Comparison of ENCODE assay signal across 8 mouse cellular contexts in the genomic region with DNA sequence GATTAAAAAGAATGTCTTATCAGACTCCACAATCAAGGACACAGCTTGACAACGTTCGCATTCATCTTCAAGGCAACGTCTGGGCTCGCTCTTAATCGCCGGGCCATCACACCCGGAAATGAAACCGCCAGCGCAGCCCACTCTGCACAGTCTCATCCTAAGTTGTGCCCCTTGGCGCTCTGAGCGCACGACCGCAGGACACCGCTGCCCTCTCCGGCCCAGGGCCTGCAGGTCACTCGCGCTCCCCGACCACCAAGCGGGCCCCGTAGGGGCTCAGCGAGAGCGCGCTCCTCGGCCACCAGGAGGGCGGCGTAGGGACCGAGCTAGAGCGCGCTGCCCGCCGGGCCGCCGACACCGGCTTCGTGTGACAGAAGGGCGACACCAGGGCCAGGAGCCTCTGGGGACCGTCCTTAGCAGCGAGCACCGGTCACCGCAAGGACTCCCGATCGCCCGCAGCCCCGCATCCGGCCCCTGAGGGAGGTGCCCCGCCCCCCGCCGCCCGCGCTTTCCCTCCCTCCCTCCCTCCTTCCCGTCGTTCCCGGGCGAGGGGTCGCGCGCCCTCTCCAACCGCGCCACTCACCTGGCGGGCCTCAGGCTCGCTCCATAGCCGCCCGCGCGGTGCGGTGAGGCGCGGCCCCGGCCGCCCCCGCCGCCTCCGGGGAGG. TPM values are rescaled to one million over a fixed set of nuclear protein-coding genes. Genes with fewer than 3 reads are reported as not detected.
DNase-seq lines count a peak whose midpoint lies in the region; ATAC-seq and TF ChIP-seq lines count a peak whose summit lies in the region.

No protein-coding gene starts in this region.

- ATAC-seq in erythroid progenitor cell, adult 5-6 weeks (replicated peaks; ENCODE audit: low FRiP score, poor library complexity, severe bottlenecking), result peak; percentile 48

- peak overlapping the region; percentile 82 for H3K27ac ChIP-seq in bone marrow, adult 2 months (ENCODE audit: control insufficient read depth, insufficient read depth, low read depth, low read length, poor library complexity)

- DNase-seq in layer of hippocampus, adult 11-12 months (ENCODE audit: low spot score), result peak; percentile 28
- DNase-seq in layer of hippocampus, postnatal 14 days (ENCODE audit: low spot score in 2 of 2), result no peak
- peak; percentile 67 for DNase-seq in heart, postnatal 10 days
- DNase-seq in left cerebral cortex, postnatal 10 days (ENCODE audit: extremely low spot score in 1 of 2, low spot score in 2 of 2), result peak; percentile 31 to 73
- peak; percentile 41 for DNase-seq in right cerebral cortex, postnatal 14 days

- intact Hi-C loops in heart, postnatal 10 days (cut with DNase I), result no loop called here
- intact Hi-C loops in left cerebral cortex, postnatal 10 days (cut with DNase I), result no loop called here

- TF ChIP-seq CTCF in bone marrow, adult 2 months (IDR thresholded peaks at IDR 0.05; ENCODE audit: control insufficient read depth, insufficient read depth, low read length), result no peak

- peaks cover 2% of the 10 kb centered on the region for H3K27me3 ChIP-seq in megakaryocyte, embryonic 14.5 days (replicated peaks)

- peaks cover 23% of the 10 kb centered on the region for H3K36me3 ChIP-seq in megakaryocyte, embryonic 14.5 days (replicated peaks; ENCODE audit: low read length)

- H3K4me3 ChIP-seq in bone marrow, adult 2 months (replicated peaks; ENCODE audit: control insufficient read depth, low read depth, low read length), result peak overlapping the region; percentile 84
- peak overlapping the region; percentile 95 for H3K4me3 ChIP-seq in megakaryocyte, embryonic 14.5 days (replicated peaks)

- H3K4me1 ChIP-seq in bone marrow, adult 2 months (ENCODE audit: control insufficient read depth, insufficient read depth, low read length), result peaks cover 6% of the 10 kb centered on the region
- peaks cover 78% of the 10 kb centered on the region for H3K4me1 ChIP-seq in megakaryocyte, embryonic 14.5 days

- no peaks in the 10 kb centered on the region for H3K9me3 ChIP-seq in megakaryocyte, embryonic 14.5 days

- peak; percentile 43; the same call in 1 of the 2 replicates for TF ChIP-seq POLR2A in bone marrow, adult 2 months (IDR thresholded peaks at IDR 0.05; ENCODE audit: borderline replicate concordance, control insufficient read depth, low read depth, low read length)

- WGBS in bone marrow, adult 2 months, result under 1% methylated on average over 67 of the region's 73 CpGs

RNA-seq across cellular contexts. Expression of a gene that starts 0.5 kb away (rescaled TPM):
- 10 to 100 TPM; 65.4 to 67.0 TPM for total RNA-seq in layer of hippocampus, postnatal 14 days (2021)
- polyA plus RNA-seq in bone marrow, adult 2 months (2011; ENCODE audit: insufficient read depth, insufficient read length, low replicate concordance, missing spikeins), result 8.6 and 9.4 TPM in 2 replicates
- total RNA-seq in erythroid progenitor cell, adult 5-6 weeks (2015; ENCODE audit: low replicate concordance), result 23.9 and 25.6 TPM in 2 replicates
- 39.8 and 41.6 TPM in 2 replicates for total RNA-seq in erythroid progenitor cell, adult 5-6 weeks (2017; ENCODE audit: low replicate concordance)
- 10 to 100 TPM; 45.0 to 47.7 TPM for total RNA-seq in heart, postnatal 10 days (2021)
- total RNA-seq in left cerebral cortex, postnatal 10 days (2021), result 10 to 100 TPM; 63.2 to 65.0 TPM
- polyA plus RNA-seq in megakaryocyte, embryonic 14.5 days (2012; ENCODE audit: insufficient read depth, low replicate concordance), result 1.3 and 6.0 TPM in 2 replicates

RNA-seq across cellular contexts. Expression of a gene that starts 44.3 kb away (rescaled TPM):
- 1 to 10 TPM; 5.3 to 7.4 TPM for total RNA-seq in layer of hippocampus, postnatal 14 days (2021)
- 9.1 and 19.2 TPM in 2 replicates for polyA plus RNA-seq in bone marrow, adult 2 months (2011; ENCODE audit: insufficient read depth, insufficient read length, low replicate concordance, missing spikeins)
- 3.2 and 5.4 TPM in 2 replicates for total RNA-seq in erythroid progenitor cell, adult 5-6 weeks (2015; ENCODE audit: low replicate concordance)
- 4.1 and 10.4 TPM in 2 replicates for total RNA-seq in erythroid progenitor cell, adult 5-6 weeks (2017; ENCODE audit: low replicate concordance)
- total RNA-seq in heart, postnatal 10 days (2021), result 10 to 100 TPM; 11.2 to 14.3 TPM
- total RNA-seq in left cerebral cortex, postnatal 10 days (2021), result 1 to 10 TPM; 4.1 to 5.0 TPM
- 18.1 and 29.8 TPM in 2 replicates for polyA plus RNA-seq in megakaryocyte, embryonic 14.5 days (2012; ENCODE audit: insufficient read depth, low replicate concordance)

Comparison
In these comparisons a context has a peak if more than half of its experiments do, and no peak if none do; other contexts are left out.
1. DNase-seq: peak in layer of hippocampus, adult 11-12 months (single experiment), heart, postnatal 10 days (2 of 2), left cerebral cortex, postnatal 10 days (2 of 2) and right cerebral cortex, postnatal 14 days (single experiment); none in layer of hippocampus, postnatal 14 days (0 of 2).